Mouse (Mus musculus) heart, adult 18-20 months (tissue): Measurements from ENCODE around the gene Olfr60. TPM values are rescaled to one million over a fixed set of nuclear protein-coding genes. Genes with fewer than 3 reads are reported as not detected.

Experiments
- DNase-seq, 2 experiments: peaks; one replicate each; pipeline ENCODE4 v3.0.0; 2021 to 2022; ENCODE audit warnings: mixed read lengths in 1 of 2
- long read RNA-seq, 2 experiments: library from polyadenylated mRNA; stranded (forward); transcript quantifications; one replicate each; pipeline ENCODE4 v2.0.0; 2021
- total RNA-seq, 2 experiments: library from RNA; stranded (reverse); gene quantifications; 2 replicates each; pipeline ENCODE4 v1.2.3; 2021

The Olfr60 gene
- not detected for total RNA-seq
- long read RNA-seq, experiment 1 = 0 reads
- long read RNA-seq, experiment 2 = 0 reads

DNA sequence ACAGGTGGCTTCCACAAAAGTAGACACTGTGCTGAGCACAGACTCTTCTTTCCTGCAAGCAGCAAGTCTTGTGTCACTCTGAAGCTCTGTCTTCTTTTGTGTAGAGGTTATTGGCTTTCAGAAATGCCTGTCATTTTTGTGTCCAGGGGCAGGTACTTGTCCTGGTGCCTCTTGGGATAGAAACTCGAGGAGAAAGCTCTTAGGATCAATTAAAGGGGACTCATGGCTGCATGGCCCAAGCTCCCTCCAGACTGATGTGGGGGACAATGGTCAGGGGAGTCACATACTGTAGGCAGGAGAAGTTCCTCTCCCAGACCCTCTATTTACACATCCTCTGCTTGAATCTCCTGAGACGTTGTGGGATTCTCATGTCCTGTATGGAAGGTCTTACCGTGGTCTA is at the start of gene Olfr60:
Olfr60 (minus strand) TSS at position 101 of the 400 bp plus-strand sequence.
- no peak for DNase-seq

DNA sequence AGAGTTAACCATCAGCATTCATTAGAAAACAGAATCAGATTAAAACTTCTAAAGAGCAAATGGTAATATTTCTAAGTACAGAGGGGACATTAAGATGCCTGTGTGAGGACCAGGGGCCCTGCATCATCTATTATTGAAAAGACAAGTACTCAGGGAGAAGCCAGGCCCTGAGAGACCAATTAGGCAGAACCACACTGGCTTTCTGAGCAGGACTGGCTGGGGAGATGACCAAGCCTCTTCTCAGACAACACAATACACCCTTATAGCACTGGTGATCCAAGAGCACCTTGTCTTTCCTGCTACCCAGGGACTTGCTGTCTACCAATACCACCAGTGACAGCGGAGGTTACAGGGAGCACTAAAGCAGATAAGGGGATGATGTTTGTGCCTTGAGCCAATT is 41.3 kb upstream of the Olfr60 start, which contains the start of gene Olfr531:
Olfr531 (minus strand) TSS at position 101 of the 400 bp plus-strand sequence.
- DNase-seq = no peak

DNA sequence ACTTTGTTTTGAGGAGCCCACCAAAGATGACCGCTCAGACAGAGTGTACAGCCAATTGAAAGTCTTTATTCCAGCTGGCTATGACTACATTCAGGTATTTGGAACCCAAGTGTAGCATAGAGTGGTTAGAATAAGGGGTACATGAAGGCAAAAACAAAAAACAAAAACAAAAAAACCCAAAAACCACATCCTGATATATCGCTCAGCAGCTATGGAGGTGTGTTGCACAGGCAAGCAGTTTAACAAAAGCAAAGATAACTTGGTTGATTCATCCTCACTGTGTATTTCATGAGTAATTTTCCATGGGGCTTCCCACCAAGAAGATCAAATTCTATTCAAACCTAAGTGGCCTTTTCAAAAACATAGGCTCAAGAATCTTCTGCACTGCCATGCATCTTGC is 15.4 kb upstream of the Olfr60 start:
- no peak for DNase-seq

DNA sequence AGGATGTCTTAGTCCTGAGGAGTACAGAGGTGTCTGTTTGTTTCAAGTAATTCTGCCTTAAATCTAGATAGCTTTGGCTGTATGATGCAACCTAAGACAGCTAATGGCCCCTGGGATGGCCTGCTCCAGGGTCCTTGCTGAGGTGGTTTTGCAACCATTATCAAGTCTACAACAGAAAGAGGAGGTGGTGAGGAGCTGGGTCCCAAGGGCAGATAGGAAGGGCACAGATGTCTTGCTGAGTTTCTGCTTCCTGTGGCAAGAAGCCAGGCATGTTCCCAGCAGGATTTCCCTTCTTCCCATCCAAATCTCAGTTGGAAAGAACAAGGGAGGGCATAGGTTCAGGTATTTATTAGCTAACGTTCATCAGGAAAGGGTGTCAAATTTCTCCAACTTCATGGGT is 14.8 kb upstream of the Olfr60 start, which contains the start of gene Olfr530:
Olfr530 (minus strand) TSS at position 101 of the 400 bp plus-strand sequence.
- no peak for DNase-seq

DNA sequence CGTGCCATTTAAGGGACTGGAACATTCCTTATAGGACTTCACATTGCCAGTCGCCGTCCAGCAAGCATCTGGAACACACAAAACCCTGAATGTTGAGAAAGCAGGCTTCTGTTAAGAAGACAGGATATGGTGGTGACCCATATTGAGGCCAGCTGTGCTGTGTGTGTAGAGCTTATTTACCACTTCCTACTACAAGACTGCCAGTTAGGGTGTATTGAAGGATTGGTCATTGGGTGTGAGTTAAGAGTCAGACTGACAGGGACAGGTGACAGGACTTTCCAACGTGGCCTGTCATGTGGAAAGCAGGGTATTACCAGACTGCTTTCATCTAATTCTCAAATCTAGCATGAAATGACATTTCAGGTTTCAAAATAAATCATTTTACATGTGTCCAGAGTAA is 12.8 kb upstream of the Olfr60 start:
- DNase-seq = no peak

DNA sequence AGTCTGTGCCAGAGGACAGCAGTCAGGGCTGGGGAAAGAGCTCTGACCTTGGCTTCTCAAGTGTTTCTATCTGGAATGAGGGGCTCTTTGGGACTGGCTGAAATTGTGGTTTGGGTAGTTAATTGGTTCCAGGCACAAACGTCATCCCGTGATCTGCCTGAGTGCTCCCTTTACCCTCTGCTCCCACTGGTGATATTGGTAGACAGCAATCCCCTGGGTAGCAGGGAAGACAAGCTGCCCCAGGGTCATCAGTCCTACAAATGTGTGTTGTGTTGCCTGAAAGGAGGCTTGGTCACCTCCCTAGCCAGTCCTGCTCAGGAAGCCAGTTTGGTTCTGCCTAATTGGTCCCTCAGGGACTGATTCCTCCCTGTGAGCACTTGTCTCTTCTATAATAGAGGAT is 27.8 kb downstream of the Olfr60 start, which contains the start of gene Olfr527:
Olfr527 (plus strand) TSS at position 301 of the 400 bp plus-strand sequence.
- DNase-seq = no peak

DNA sequence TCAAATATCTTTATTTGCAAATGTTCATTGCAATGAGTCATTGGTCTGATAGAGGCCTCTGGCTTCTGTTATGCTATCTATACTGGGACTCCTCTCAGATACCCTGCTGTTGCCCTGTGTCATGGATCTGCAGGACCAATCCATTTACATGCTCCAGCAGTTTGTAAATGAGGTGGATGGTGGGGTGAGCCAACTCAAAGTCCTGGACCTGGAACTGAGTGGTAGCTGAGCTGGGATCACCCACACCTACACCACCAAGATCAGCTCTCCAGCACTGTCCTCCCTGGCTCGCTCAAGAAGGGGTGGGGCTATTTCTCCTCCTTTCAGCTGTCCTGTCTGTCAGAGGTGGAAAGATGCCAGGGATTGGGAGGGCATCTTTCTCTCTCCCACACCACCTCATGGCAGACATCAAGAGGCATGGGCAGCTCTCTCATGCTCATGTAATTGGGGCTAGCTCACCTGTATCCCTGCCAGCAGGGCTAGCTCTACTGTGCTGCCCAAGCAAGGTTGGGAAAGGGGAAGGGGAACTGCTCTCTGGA is 31.6 kb downstream of the Olfr60 start:
- DNase-seq = no peak

DNA sequence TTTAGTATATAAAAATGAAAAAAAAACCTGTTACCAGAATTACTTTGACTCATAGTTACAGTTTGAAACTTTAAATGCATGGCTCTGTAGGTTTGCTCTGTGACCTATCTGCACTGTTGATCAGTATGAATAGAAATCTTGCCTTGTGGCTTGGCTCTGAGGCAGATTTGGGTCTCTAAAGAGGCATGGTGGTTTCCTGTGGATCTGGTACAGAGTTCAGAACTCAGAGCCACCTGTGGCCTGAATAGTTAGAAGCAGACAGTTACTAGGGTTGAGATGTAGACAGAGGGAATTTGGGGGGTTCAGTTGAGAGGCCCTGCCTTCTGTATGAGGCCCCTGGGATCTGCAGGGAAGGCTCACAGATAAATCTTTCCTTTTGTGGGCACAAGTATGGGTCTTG is 40.3 kb downstream of the Olfr60 start:
- DNase-seq = no peak

DNA sequence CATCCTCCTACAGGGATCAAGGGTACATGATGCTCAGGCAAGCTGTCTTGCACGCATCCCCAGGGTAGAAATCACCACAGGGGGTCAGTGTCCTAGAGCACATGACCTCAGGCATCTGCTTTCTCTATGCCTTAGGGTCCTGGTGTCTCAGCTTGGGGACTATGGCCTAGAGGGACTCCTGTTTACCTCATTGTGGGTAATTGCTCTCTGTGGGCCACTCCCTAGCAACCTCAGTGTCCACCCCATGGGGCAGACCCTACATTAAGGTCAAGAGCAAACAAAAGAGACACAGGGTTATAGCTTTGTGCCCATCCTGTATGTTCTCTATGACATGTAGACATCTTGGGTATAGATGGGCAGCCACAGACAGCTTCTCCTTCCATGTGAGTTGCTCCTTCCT is 40.9 kb downstream of the Olfr60 start, which contains the start of gene Olfr525:
Olfr525 (plus strand) TSS at position 301 of the 400 bp plus-strand sequence.
- no peak for DNase-seq

DNA sequence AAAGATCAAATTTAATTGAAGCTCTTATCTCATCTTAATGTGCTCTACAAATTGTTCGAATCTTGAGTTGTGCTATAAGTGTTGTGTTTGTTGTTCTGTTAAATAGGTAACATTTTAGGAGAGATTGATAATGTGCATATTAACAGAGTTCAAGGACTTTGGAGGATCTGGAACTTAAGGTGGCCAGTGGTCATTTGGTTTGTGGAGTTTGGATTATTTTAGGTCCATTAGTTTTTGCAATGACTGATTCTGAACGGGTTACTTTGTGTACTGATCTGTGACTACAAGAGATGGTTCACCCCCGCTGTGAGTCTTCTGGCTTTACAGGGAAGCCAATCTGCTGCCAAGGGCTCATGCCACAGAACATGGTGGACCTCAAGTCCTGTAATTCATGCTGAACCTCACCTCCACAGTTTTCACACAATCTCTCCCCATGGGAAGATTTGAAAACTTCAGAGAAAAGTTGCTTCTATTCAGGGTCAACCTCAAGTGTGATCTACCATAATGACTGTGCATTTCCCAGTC is 41.5 kb downstream of the Olfr60 start:
- DNase-seq = no peak

DNA sequence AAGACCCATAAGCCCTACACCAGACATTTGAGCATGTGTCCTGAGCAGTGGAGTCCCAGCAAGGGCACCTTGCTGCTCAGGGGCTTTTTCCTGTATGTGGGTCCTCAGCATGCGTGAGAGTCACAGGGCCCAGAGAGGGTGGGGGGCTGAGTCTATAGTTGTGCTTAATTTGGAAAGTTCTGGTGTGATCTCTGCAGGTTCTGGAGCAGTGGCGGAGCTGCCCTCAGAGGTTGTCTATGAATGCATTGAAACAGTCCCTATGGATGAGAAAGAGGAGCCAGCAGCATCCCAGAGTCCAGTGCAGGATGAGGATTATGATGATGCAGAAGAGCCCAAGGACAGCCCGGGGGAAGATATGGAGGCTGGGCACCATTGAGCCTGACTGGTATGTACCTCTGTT is 62.1 kb downstream of the Olfr60 start:
- no peak for DNase-seq

DNA sequence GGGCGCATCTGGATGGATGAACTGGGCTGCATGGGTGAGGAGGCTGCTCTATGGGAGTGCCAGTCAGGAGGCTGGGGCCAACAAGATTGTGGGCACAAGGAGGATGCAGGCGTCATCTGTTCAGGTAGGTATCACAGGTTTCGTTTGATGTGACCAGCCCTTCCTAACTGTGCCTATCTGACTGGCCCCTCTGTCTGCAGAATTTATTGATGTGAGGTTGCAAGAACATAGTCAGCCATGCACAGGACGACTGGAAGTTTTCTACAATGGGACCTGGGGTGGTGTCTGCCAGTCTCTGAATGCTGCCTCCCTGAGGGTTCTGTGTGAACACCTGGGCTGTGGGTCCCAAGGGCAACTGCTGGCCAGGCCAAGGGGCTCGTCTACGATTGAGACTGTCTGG is 64.6 kb downstream of the Olfr60 start:
- no peak for DNase-seq

DNA sequence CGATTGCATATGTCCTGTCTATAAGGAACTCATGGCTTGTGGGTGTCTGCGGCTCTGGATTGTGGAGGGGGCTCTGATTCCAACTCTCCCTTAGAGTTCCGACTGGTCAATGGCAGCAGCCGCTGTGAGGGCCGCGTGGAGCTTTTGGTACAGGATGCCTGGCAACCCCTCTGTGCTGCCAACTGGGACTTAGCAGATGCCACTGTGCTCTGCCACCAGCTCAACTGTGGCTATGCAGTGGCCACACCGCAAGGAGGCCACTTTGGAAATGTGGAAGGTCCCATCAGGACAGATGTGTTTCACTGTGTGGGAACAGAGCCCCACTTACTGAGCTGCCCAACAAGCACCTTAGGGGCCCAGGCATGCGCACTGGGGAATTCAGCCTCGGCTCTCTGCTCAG is 65.7 kb downstream of the Olfr60 start:
- no peak for DNase-seq

Other genes starting within 250 kb of the Olfr60 start
- 1 to 10 TPM; 3.6 to 5.5 TPM for gene Paox, start 245.9 kb downstream of the Olfr60 start, total RNA-seq
- 100 to 1,000 TPM; 512 to 515 TPM for gene Echs1, start 245.2 kb downstream of the Olfr60 start, total RNA-seq
- 10 to 100 TPM; 28.5 to 34.2 TPM for gene Mtg1, start 224.1 kb downstream of the Olfr60 start, total RNA-seq
- under 1 TPM; 0.35 to 0.41 TPM for gene Sprn, start 206.8 kb downstream of the Olfr60 start, total RNA-seq
- not detected for gene Olfr522, start 196.9 kb downstream of the Olfr60 start, total RNA-seq
- not detected for gene Olfr523, start 188.5 kb downstream of the Olfr60 start, total RNA-seq
- gene Olfr524, start 155.7 kb downstream of the Olfr60 start, total RNA-seq = not detected
- gene Cd163l1, start 143.4 kb downstream of the Olfr60 start, total RNA-seq = under 1 TPM in 1 of 2 experiments, not detected in 1; 0.20 TPM
- not detected for gene 5830411N06Rik, start 114.4 kb downstream of the Olfr60 start, total RNA-seq
- not detected for gene Olfr525, start 40.8 kb downstream of the Olfr60 start, total RNA-seq
- not detected for gene Olfr527, start 27.7 kb downstream of the Olfr60 start, total RNA-seq
- gene Olfr530, start 14.7 kb upstream of the Olfr60 start, total RNA-seq = not detected
- gene Olfr531, start 41.2 kb upstream of the Olfr60 start, total RNA-seq = not detected
- not detected for gene Olfr532, start 60.0 kb upstream of the Olfr60 start, total RNA-seq
- not detected for gene Olfr533, start 101.7 kb upstream of the Olfr60 start, total RNA-seq
- gene Olfr535, start 122.5 kb upstream of the Olfr60 start, total RNA-seq = not detected
- not detected for gene Olfr536, start 145.7 kb upstream of the Olfr60 start, total RNA-seq
- gene Olfr538, start 206.2 kb upstream of the Olfr60 start, total RNA-seq = not detected
- gene Olfr46, start 239.6 kb upstream of the Olfr60 start, total RNA-seq = not detected